Mouse (Mus musculus): ENCODE measurements around the gene Swt1. TPM values are rescaled to one million over a fixed set of nuclear protein-coding genes. Genes with fewer than 3 reads are reported as not detected.

Gene Swt1
- total RNA-seq, 2 experiments from 2014 or later: 12.5 to 13.2 TPM

- intact Hi-C loops (cut with DNase I): no loop called here
- no peak for DNase-seq (ENCODE audit: low spot score in 2 of 2)
Measured at GRCm38 (mm10) chr1:151332819-151333218, 95.4 kb downstream of the Swt1 start.

- no peak for DNase-seq (ENCODE audit: low spot score in 2 of 2)
- intact Hi-C loops (cut with DNase I): no loop called here
Measured at GRCm38 (mm10) chr1:151329601-151330000, 98.7 kb downstream of the Swt1 start.

GRCm38 (mm10) chr1:151328341-151329097, 99.7 kb downstream of the Swt1 start:
- intact Hi-C loops (cut with DNase I): no loop called here
- no peak for DNase-seq (ENCODE audit: low spot score in 2 of 2)

GRCm38 (mm10) chr1:151325328-151325727, 102.9 kb downstream of the Swt1 start:
- no peak for DNase-seq (ENCODE audit: low spot score in 2 of 2)
- intact Hi-C loops (cut with DNase I): no loop called here

GRCm38 (mm10) chr1:151320408-151320807, 107.8 kb downstream of the Swt1 start:
- no peak for DNase-seq (ENCODE audit: low spot score in 2 of 2)

GRCm38 (mm10) chr1:151319267-151319666, 109.0 kb downstream of the Swt1 start:
- intact Hi-C loops (cut with DNase I): no loop called here

More at GRCm38 (mm10) chr1:151320408-151320807, 107.8 kb downstream of the Swt1 start:
- intact Hi-C loops (cut with DNase I): no loop called here

More at GRCm38 (mm10) chr1:151319267-151319666, 109.0 kb downstream of the Swt1 start:
- DNase-seq (ENCODE audit: low spot score in 2 of 2): no peak

Small RNA genes lying within 50 kb of the gene (microRNA-seq; reads per million reads assigned to microRNA genes)
- 3.0 to 4.2 reads per million in 2 experiments for gene Mir7682

Other genes with a start within 250 kb of the Swt1 start
- gene Gm47985, start 245.9 kb downstream of the Swt1 start, total RNA-seq (2021): not detected
- gene Gm8947, start 236.1 kb downstream of the Swt1 start, total RNA-seq (2021): not detected
- gene Gm47995, start 230.0 kb downstream of the Swt1 start, total RNA-seq (2021): not detected
- gene 3110040M04Rik, start 224.3 kb downstream of the Swt1 start, total RNA-seq (2021): not detected
- not detected for gene Gm47996, start 218.3 kb downstream of the Swt1 start, total RNA-seq (2021)
- gene Ivns1abp, start 84.0 kb downstream of the Swt1 start, total RNA-seq (2021): 100 to 1,000 TPM; 129 to 162 TPM
- 10 to 100 TPM; 27.3 to 32.5 TPM for gene Trmt1l, start 87 bp upstream of the Swt1 start, total RNA-seq (2021)
- 10 to 100 TPM; 28.6 to 29.9 TPM for gene Rnf2, start 72.5 kb upstream of the Swt1 start, total RNA-seq (2021)
- gene Fam129a, start 142.7 kb upstream of the Swt1 start, total RNA-seq (2021): 1 to 10 TPM; 1.9 to 2.1 TPM

Data from left cerebral cortex, postnatal 25 days (tissue).